Mouse (Mus musculus): ENCODE measurements around the gene Parp14. TPM values are rescaled to one million over a fixed set of nuclear protein-coding genes. Genes with fewer than 3 reads are reported as not detected.
"Not testable (repeated sequence)": the region's sequence is repeated elsewhere in the genome, so short reads cannot be mapped to it uniquely, and the experiment has no call there.

The Parp14 gene
- total RNA-seq (2021) = 1 to 10 TPM in 1 of 2 experiments, under 1 TPM in 1; 0.79 to 1.3 TPM
- long read RNA-seq, experiment 1, partial matches to known transcripts = 0 of 1 reads
- long read RNA-seq, experiment 1, other reads (novel, unspliced or antisense) = 1 of 1 reads
- long read RNA-seq, experiment 2, partial matches to known transcripts = 0 of 1 reads
- long read RNA-seq, experiment 2, other reads (novel, unspliced or antisense) = 1 of 1 reads

- DNase-seq (ENCODE audit: low spot score in 2 of 2) = no peak
- intact Hi-C loops (cut with DNase I) = no loop called here
Observed at GRCm38 (mm10) chr16:35871048-35871851, at the start of gene Parp14. Parp14 (minus strand) TSS chr16:35871544.

- no peak for DNase-seq (ENCODE audit: low spot score in 2 of 2)
- intact Hi-C loops (cut with DNase I) = no loop called here
Observed at GRCm38 (mm10) chr16:35918721-35919543, 47.6 kb upstream of the Parp14 start.

- no peak for DNase-seq (ENCODE audit: low spot score in 2 of 2)
- intact Hi-C loops (cut with DNase I) = no loop called here
Observed at GRCm38 (mm10) chr16:35914301-35914700, 43.0 kb upstream of the Parp14 start.

- intact Hi-C loops (cut with DNase I) = no loop called here
- DNase-seq (ENCODE audit: low spot score in 2 of 2) = no peak
Observed at GRCm38 (mm10) chr16:35913526-35913925, 42.2 kb upstream of the Parp14 start.

- intact Hi-C loops (cut with DNase I) = no loop called here
- no peak for DNase-seq (ENCODE audit: low spot score in 2 of 2)
Observed at GRCm38 (mm10) chr16:35911449-35911848, 40.1 kb upstream of the Parp14 start.

- no peak for DNase-seq (ENCODE audit: low spot score in 2 of 2)
- intact Hi-C loops (cut with DNase I) = no loop called here
Observed at GRCm38 (mm10) chr16:35907432-35908201, 36.3 kb upstream of the Parp14 start.

- intact Hi-C loops (cut with DNase I) = no loop called here
- no peak for DNase-seq (ENCODE audit: low spot score in 2 of 2)
Observed at GRCm38 (mm10) chr16:35906887-35907286, 35.5 kb upstream of the Parp14 start.

- intact Hi-C loops (cut with DNase I) = no loop called here
- no peak for DNase-seq (ENCODE audit: low spot score in 2 of 2)
Observed at GRCm38 (mm10) chr16:35905819-35906485, 34.6 kb upstream of the Parp14 start.

- intact Hi-C loops (cut with DNase I) = no loop called here
- no peak for DNase-seq (ENCODE audit: low spot score in 2 of 2)
Observed at GRCm38 (mm10) chr16:35905355-35905754, 34.0 kb upstream of the Parp14 start.

- no peak for DNase-seq (ENCODE audit: low spot score in 2 of 2)
- intact Hi-C loops (cut with DNase I) = no loop called here
Observed at GRCm38 (mm10) chr16:35904121-35904736, 32.9 kb upstream of the Parp14 start.

- no peak for DNase-seq (ENCODE audit: low spot score in 2 of 2)
- intact Hi-C loops (cut with DNase I) = no loop called here
Observed at GRCm38 (mm10) chr16:35903014-35903640, 31.8 kb upstream of the Parp14 start.

- no peak for DNase-seq (ENCODE audit: low spot score in 2 of 2)
- intact Hi-C loops (cut with DNase I) = no loop called here
Observed at GRCm38 (mm10) chr16:35900541-35900940, 29.2 kb upstream of the Parp14 start.

- intact Hi-C loops (cut with DNase I) = no loop called here
- no peak for DNase-seq (ENCODE audit: low spot score in 2 of 2)
Observed at GRCm38 (mm10) chr16:35894997-35895396, 23.7 kb upstream of the Parp14 start.

GRCm38 (mm10) chr16:35891603-35892002, 20.3 kb upstream of the Parp14 start:
- intact Hi-C loops (cut with DNase I) = not testable (repeated sequence)
- DNase-seq (ENCODE audit: low spot score in 2 of 2) = peak in 1 of 2 experiments; percentile 6

GRCm38 (mm10) chr16:35890645-35891044, 19.3 kb upstream of the Parp14 start:
- intact Hi-C loops (cut with DNase I) = no loop called here
- DNase-seq (ENCODE audit: low spot score in 2 of 2) = no peak

- no peak for DNase-seq (ENCODE audit: low spot score in 2 of 2)
- intact Hi-C loops (cut with DNase I) = no loop called here
Observed at GRCm38 (mm10) chr16:35888910-35889309, 17.6 kb upstream of the Parp14 start.

GRCm38 (mm10) chr16:35888174-35888573, 16.8 kb upstream of the Parp14 start:
- intact Hi-C loops (cut with DNase I) = no loop called here
- no peak for DNase-seq (ENCODE audit: low spot score in 2 of 2)

- intact Hi-C loops (cut with DNase I) = no loop called here
- peak; percentile 8 to 54 for DNase-seq (ENCODE audit: low spot score in 2 of 2)
Observed at GRCm38 (mm10) chr16:35874416-35874815, 3.1 kb upstream of the Parp14 start.

All from left cerebral cortex, postnatal 14 days (tissue).